Mouse (Mus musculus): ENCODE results near the gene BC035947. TPM values are rescaled to one million over a fixed set of nuclear protein-coding genes. Genes with fewer than 3 reads are reported as not detected.

The BC035947 gene
- not detected in 2 replicates for polyA plus RNA-seq (2012)

DNA sequence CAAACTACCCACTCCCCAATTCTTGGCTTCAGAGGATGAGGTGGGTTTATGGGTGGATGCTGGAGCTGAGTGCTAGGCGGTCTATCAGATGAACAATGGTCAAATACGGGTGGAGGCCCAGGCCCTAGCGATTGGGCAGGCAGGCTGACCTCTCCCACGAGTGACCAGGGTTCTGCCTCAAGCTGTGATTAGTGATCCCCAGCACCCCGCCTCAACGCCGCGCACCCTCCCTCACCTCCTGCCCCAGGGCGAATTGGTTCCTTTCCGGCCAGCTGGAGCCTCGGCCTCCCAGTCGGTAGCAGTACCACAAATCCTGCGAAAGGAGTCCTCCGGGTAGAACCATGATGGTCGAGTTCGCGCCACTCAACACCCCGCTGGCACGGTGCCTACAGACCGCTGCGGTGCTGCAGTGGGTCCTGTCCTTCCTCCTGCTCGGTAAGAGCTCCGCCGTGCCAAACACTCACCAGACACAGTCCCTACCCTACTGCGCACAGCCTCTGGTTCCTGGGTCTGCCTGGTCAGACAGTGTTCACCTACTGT lies at the start of gene BC035947:
TSS of gene BC035947 (minus strand) at position 538 of the 540 bp plus-strand sequence.
- TF ChIP-seq GATA1 (IDR thresholded peaks at IDR 0.05; ENCODE audit: low read length): no peak

DNA sequence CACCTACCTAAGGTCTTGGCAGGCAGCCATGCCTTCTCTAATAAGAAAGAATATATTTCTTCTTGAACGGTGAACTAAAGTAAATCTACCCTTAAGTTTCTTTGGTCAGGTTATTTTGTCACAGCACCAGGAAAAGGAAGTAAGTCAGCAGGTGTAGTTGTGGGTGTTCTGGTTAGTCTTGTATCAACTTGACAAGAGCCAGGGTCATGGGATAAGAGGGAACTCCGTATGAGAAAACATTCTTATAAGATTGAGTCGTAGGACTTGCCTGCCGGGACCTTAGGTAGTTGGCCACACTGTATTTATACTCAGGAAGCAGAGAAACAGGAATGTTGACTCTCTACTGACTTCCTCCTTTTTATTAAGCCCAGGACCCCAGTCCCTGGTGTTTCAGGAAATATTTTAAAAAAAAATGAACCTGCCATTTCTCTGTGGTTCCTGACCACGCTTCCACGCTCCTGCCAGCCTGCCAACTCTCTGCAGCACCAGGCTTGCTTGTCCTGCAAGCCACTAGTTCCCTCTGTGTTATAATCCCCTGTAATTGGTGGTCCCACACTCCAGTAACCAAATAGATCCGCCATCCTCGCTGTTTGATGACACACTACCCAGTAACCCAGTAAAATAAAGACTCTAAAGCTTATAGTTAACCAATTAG lies 42.2 kb upstream of the BC035947 start:
- TF ChIP-seq GATA1 (IDR thresholded peaks at IDR 0.05; ENCODE audit: low read length): no peak

GRCm38 (mm10) chr1:78548961-78549360 lies 37.0 kb upstream of the BC035947 start:
- TF ChIP-seq GATA1 (IDR thresholded peaks at IDR 0.05; ENCODE audit: low read length): no peak

- TF ChIP-seq GATA1 (IDR thresholded peaks at IDR 0.05; ENCODE audit: low read length): no peak
Measured at GRCm38 (mm10) chr1:78546258-78546657, 34.3 kb upstream of the BC035947 start.

GRCm38 (mm10) chr1:78539166-78539565 lies 27.2 kb upstream of the BC035947 start:
- TF ChIP-seq GATA1 (IDR thresholded peaks at IDR 0.05; ENCODE audit: low read length): no peak

DNA sequence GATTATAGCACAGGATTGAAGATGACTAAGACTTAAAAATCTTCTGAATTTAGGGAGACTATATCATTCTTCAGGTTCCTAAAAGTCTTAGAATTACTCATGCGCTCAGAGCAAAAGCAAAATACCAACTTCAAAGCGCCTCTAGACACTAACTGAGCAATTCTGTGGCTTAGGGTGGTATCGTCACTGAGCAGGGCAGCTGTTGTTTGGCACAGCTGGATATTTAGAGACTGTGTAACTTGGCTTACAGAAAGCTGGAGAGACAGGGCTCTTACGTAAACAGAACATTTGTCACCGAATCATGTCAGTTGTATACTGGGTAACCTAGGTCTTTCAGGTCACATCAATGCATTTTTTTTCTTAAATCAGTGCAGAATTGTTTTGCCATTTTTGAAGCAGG lies 26.4 kb upstream of the BC035947 start:
- no peak for TF ChIP-seq GATA1 (IDR thresholded peaks at IDR 0.05; ENCODE audit: low read length)

- no peak for TF ChIP-seq GATA1 (IDR thresholded peaks at IDR 0.05; ENCODE audit: low read length)
Measured at GRCm38 (mm10) chr1:78537494-78538010, 25.6 kb upstream of the BC035947 start.

DNA sequence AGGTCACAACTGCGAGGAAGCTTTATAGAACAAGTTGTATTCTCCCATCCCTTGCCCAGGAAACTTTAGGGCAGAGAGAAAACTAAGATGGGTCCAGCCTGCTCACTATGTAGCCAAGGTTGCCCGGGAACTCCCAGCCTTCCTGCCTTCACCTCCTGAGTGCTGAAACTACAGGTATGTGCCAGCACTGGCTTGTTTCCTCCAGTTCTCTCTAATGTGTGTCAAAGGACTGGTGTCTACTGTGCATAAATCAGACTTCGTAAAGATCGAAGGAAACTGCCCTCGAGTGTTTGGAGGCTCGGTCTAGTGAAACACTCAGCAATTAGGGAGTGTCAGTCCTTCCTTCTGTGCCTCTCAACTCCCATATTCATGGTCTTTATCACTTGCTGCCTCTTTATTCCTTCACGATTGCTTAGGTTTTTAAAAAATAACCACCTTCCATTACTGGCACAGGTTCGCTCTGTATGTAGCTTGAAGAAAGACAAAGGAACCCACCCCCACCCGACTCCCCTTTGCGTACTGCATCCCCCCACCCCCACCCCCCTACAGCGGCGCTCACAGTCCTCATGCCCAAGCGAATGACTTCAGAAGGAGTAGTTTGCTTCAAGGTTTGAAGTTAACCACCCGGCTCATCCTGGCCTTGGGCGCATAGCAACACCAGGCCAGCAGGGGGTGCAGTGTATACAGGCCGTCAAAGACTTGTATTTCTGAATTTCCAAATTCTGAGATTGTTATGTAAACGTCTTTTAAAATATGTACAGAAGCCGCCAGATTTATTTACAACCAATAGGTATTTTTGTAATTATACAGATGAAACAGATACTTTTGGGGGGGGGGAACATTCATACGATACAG lies 24.6 kb upstream of the BC035947 start:
- no peak for TF ChIP-seq GATA1 (IDR thresholded peaks at IDR 0.05; ENCODE audit: low read length)

DNA sequence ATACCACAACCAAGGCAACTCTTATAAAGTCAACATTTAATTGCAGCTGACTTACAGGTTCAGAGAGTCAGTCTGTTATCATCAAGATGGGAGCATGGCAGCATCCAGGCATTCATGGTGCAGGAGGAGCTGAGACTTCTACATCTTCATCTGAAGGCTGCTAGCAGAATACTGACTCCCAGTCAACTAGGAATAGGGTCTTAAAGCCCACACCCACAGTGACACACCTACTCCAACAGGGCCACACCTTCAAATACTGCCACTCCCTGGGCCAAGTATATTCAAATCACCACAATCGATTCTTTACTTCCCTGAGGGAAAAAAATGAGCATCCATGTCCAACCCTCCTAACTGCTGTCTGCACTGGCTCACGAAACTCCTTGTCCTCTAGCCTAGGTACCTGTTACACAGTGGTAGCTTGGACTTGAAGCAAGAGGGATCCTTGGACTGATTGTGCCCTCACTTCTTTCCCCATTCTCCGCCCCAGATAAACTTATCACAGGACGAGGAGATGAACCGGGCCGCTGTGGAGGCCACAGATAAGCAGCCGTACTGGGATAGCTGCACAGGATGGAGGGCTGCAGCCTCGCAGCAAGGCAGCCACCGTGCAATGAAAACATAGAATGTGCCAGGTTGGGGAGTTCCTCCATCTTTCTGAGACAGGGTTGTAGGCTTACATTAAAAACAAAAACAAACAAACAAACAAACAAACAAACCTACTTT lies 22.6 kb upstream of the BC035947 start:
- TF ChIP-seq GATA1 (IDR thresholded peaks at IDR 0.05; ENCODE audit: low read length): no peak

- TF ChIP-seq GATA1 (IDR thresholded peaks at IDR 0.05; ENCODE audit: low read length): no peak
Measured at GRCm38 (mm10) chr1:78532184-78532800, 20.3 kb upstream of the BC035947 start.

- no peak for TF ChIP-seq GATA1 (IDR thresholded peaks at IDR 0.05; ENCODE audit: low read length)
Measured at GRCm38 (mm10) chr1:78530500-78531215, 18.7 kb upstream of the BC035947 start.

- no peak for TF ChIP-seq GATA1 (IDR thresholded peaks at IDR 0.05; ENCODE audit: low read length)
Measured at GRCm38 (mm10) chr1:78529011-78529410, 17.1 kb upstream of the BC035947 start.

GRCm38 (mm10) chr1:78528356-78528755 lies 16.4 kb upstream of the BC035947 start:
- no peak for TF ChIP-seq GATA1 (IDR thresholded peaks at IDR 0.05; ENCODE audit: low read length)

DNA sequence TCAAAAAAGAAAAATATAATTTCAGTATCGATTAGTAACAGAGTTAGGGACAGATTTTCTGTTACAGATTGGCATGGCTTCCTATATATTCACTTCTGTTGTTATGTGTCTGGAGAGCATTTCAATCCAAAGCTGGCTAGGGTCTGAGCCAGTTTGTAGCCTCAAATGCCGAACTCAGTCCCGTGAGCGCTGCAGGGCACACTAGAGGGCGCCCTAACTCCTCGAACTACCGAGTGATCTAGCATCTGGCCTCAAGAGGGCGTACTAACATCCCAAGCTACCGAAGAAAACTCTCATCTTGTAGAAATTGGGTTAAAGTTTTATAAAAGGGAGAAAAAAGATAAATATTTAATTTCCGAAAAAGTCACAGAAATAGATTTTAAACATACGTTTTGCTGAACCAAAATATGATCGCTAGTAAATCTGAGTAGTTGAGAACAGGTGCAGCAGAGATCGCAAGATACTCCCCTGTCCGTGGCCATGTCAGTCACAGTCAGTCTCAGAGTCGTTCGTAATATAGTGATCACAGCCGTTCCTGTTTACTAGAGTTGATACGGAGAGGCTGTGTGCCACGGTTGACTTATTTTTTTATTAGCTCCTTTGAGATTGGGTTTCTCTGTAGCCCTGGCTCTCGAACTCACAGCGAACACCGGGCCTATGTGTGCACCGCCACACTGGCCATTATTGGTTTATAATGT lies 13.4 kb upstream of the BC035947 start:
- TF ChIP-seq GATA1 (IDR thresholded peaks at IDR 0.05; ENCODE audit: low read length): no peak

All from G1E-ER4 (cell line).